Mouse (Mus musculus): ENCODE data around the gene Efhc1.

DNA sequence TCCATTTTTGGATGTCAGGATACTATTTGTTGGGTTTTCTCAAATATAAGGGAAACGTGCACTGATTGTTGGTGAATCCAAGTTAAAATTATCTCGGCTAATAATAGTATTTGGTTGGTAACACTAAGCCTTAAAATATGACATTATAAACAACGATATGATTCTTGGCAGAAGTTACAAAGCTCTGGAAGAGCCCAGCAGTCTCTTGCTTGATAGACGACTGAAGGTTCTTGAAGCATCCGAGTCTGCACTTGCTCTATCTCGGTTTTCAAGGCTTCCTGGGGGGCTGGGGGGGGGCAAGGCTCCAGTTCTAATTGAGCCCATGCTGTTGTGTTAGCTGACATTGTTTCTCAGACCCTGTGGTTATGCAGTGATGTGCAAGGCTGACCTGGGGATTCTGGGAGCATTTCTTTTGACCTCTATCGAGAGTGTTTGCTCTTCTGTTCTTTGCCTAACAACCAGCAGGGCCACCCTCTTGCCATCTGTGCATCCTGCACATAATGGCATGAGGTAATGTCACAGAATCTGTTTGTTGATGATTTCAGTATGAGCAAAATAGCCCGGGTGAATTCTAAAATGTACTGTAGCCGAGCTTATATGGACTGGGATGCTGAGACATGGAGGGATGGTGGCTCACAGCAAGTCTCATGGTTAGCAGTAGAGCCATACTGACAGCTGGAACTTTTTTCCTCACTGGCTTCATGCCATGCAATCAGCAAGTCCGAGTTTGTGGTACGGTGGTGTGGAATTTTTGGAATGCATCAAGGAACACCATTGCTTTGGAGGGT is 28.6 kb upstream of the Efhc1 start:
- no peak for TF ChIP-seq GATA1 (IDR thresholded peaks at IDR 0.05; ENCODE audit: borderline replicate concordance, low read length)
- TF ChIP-seq FLI1 (IDR thresholded peaks at IDR 0.05; ENCODE audit: low read length), result no peak
